8 mouse cellular contexts compared by ENCODE assay signal in the genomic region with DNA sequence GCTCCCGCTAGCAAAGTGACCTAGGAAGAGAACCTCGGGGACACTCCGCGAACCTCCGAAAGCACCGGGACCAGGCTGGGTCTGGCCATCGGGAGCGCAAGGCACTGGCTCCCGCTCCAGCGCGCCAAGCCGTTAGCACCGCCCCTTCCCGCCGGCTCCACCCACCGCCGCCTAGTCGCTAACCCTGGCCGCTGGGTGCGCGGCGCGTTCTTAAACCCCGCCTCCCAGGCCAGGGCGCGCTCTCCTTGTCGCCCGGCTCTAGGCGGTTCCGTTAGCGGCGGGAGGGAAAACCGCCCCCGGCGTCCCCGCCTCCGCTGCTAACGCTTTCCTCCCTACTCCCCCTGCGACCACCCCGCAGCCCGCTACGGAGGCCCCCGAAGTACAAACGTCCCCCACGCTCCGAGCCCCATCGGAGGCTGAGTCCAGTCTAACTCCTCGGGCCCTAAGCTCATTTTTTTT. TPM values are rescaled to one million over a fixed set of nuclear protein-coding genes. Genes with fewer than 3 reads are reported as not detected.
A peak's percentile ranks its signal among the peaks of the same experiment; 100 is the strongest.
DNase-seq lines count a peak whose midpoint lies in the region; ATAC-seq and TF ChIP-seq lines count a peak whose summit lies in the region.

Gene Ctdspl2 (plus strand): TSS at position 237 of the 459 bp plus-strand sequence.
Gene Mageb3 (minus strand): TSS at position 328 of the 459 bp plus-strand sequence.

- TF ChIP-seq EP300 in liver, postnatal 0 days (IDR thresholded peaks at IDR 0.05; ENCODE audit: low read depth) = no peak

- H3K27me3 ChIP-seq in E14TG2a.4 (ENCODE audit: insufficient read depth, low read length) = no peaks in the 10 kb centered on the region
- no peaks in the 10 kb centered on the region for H3K27me3 ChIP-seq in forebrain, embryonic 11.5 days (ENCODE audit: control insufficient read depth, insufficient read depth, low read length)
- H3K27me3 ChIP-seq in heart, embryonic 16.5 days (ENCODE audit: control insufficient read depth, insufficient read depth, low read length) = no peaks in the 10 kb centered on the region
- H3K27me3 ChIP-seq in liver, postnatal 0 days (ENCODE audit: insufficient read depth, low read length) = no peaks in the 10 kb centered on the region
- no peaks in the 10 kb centered on the region for H3K27me3 ChIP-seq in neural tube, embryonic 14.5 days (ENCODE audit: control insufficient read depth, insufficient read depth, low read length)

- no peak for TF ChIP-seq CTCF in E14TG2a.4 (conservative IDR thresholded peaks at IDR 0.05; ENCODE audit: low read length)
- peak; percentile 39 for TF ChIP-seq CTCF in liver, postnatal 0 days (IDR thresholded peaks at IDR 0.05; ENCODE audit: low read depth)

- peak; percentile 87 for DNase-seq in c-Kit-positive CD71-positive TER-119-negative erythroid progenitor cells, embryonic 14.5 days (ENCODE audit: low read depth)
- peak; percentile 99 for DNase-seq in forebrain, embryonic 11.5 days (ENCODE audit: low spot score)
- DNase-seq in kidney, postnatal 36 days = peak; percentile 98 to 99
- DNase-seq in liver, postnatal 0 days = peak; percentile 98
- DNase-seq in testis, postnatal 10 days (ENCODE audit: low spot score) = peak; percentile 99

- H3K36me3 ChIP-seq in E14TG2a.4 (ENCODE audit: insufficient read depth, low read length) = peaks cover 16% of the 10 kb centered on the region
- H3K36me3 ChIP-seq in forebrain, embryonic 11.5 days (ENCODE audit: control insufficient read depth, insufficient read depth, low read length) = no peaks in the 10 kb centered on the region; the same call in 1 of the 2 replicates
- 0 out of 2 replicates have a peak, but pooled peaks cover 2% of the 10 kb centered on the region for H3K36me3 ChIP-seq in heart, embryonic 16.5 days (ENCODE audit: control insufficient read depth, insufficient read depth)
- H3K36me3 ChIP-seq in liver, postnatal 0 days (replicated peaks; ENCODE audit: insufficient read depth, low read length) = peaks cover 3% of the 10 kb centered on the region; the same call in 1 of the 2 replicates
- 0 out of 2 replicates have a peak, but pooled peaks cover 2% of the 10 kb centered on the region for H3K36me3 ChIP-seq in neural tube, embryonic 14.5 days (ENCODE audit: control insufficient read depth, insufficient read depth, low read length)

- H3K9me3 ChIP-seq in E14TG2a.4 (ENCODE audit: low read length) = no peaks in the 10 kb centered on the region; the same call in 1 of the 2 replicates
- no peaks in the 10 kb centered on the region for H3K9me3 ChIP-seq in forebrain, embryonic 11.5 days (ENCODE audit: control insufficient read depth, low read length)
- no peaks in the 10 kb centered on the region for H3K9me3 ChIP-seq in heart, embryonic 16.5 days (replicated peaks; ENCODE audit: control insufficient read depth, low read length)
- H3K9me3 ChIP-seq in liver, postnatal 0 days (ENCODE audit: low read length) = no peaks in the 10 kb centered on the region
- no peaks in the 10 kb centered on the region for H3K9me3 ChIP-seq in neural tube, embryonic 14.5 days (ENCODE audit: control insufficient read depth, low read length)

- peak within 1 kb of the TSS; percentile 92 for H3K27ac ChIP-seq in forebrain, embryonic 11.5 days (ENCODE audit: low read depth, low read length)
- peak within 1 kb of the TSS; percentile 95 for H3K27ac ChIP-seq in heart, embryonic 16.5 days (ENCODE audit: low read length)
- peak within 1 kb of the TSS; percentile 96 for H3K27ac ChIP-seq in liver, postnatal 0 days (ENCODE audit: low read depth)
- H3K27ac ChIP-seq in neural tube, embryonic 14.5 days (ENCODE audit: low read depth, low read length) = peak within 1 kb of the TSS; percentile 89

- peak within 1 kb of the TSS; percentile 68 for H3K4me2 ChIP-seq in forebrain, embryonic 11.5 days (ENCODE audit: low read depth, low read length, severe bottlenecking)
- H3K4me2 ChIP-seq in heart, embryonic 16.5 days (ENCODE audit: low read depth, low read length) = peak within 1 kb of the TSS; percentile 84
- peak within 1 kb of the TSS; percentile 91 for H3K4me2 ChIP-seq in liver, postnatal 0 days (ENCODE audit: low read depth, low read length)
- peak within 1 kb of the TSS; percentile 57 for H3K4me2 ChIP-seq in neural tube, embryonic 14.5 days (ENCODE audit: low read depth, low read length)

- peak within 1 kb of the TSS; percentile 99 for H3K4me3 ChIP-seq in E14TG2a.4 (replicated peaks; ENCODE audit: low read length)
- peak within 1 kb of the TSS; percentile 78 for H3K4me3 ChIP-seq in forebrain, embryonic 11.5 days (ENCODE audit: low read depth, low read length)
- peak within 1 kb of the TSS; percentile 75 for H3K4me3 ChIP-seq in heart, embryonic 16.5 days (ENCODE audit: low read length)
- peak within 1 kb of the TSS; percentile 91 for H3K4me3 ChIP-seq in liver, postnatal 0 days (ENCODE audit: low read depth, low read length)
- peak within 1 kb of the TSS; percentile 77 for H3K4me3 ChIP-seq in neural tube, embryonic 14.5 days (ENCODE audit: low read depth, low read length)

- peaks cover 23% of the 10 kb centered on the region for H3K4me1 ChIP-seq in E14TG2a.4 (replicated peaks; ENCODE audit: low read depth, low read length)
- peaks cover 5% of the 10 kb centered on the region; the same call in 1 of the 2 replicates for H3K4me1 ChIP-seq in forebrain, embryonic 11.5 days (replicated peaks; ENCODE audit: control insufficient read depth, insufficient read depth, low read length)
- peaks cover 23% of the 10 kb centered on the region for H3K4me1 ChIP-seq in heart, embryonic 16.5 days (ENCODE audit: control insufficient read depth, insufficient read depth, low read length)
- peaks cover 13% of the 10 kb centered on the region for H3K4me1 ChIP-seq in liver, postnatal 0 days (ENCODE audit: insufficient read depth)
- peaks cover 15% of the 10 kb centered on the region for H3K4me1 ChIP-seq in neural tube, embryonic 14.5 days (ENCODE audit: control insufficient read depth, insufficient read depth, low read length)

- peak within 1 kb of the TSS; percentile 92 for H3K9ac ChIP-seq in forebrain, embryonic 11.5 days (ENCODE audit: low read length)
- H3K9ac ChIP-seq in heart, embryonic 16.5 days (ENCODE audit: low read length) = peak within 1 kb of the TSS; percentile 92
- H3K9ac ChIP-seq in liver, postnatal 0 days (replicated peaks) = peak within 1 kb of the TSS; percentile 96
- peak within 1 kb of the TSS; percentile 88 for H3K9ac ChIP-seq in neural tube, embryonic 14.5 days (replicated peaks; ENCODE audit: low read depth, low read length)

- WGBS in forebrain, embryonic 11.5 days = under 1% methylated on average over 46 of the region's 48 CpGs
- WGBS in heart, embryonic 16.5 days = under 1% methylated on average over 46 of the region's 48 CpGs
- 1% methylated on average over 45 of the region's 48 CpGs for WGBS in liver, postnatal 0 days (ENCODE audit: insufficient replicate concordance)
- under 1% methylated on average over 48 of the region's 48 CpGs for WGBS in neural tube, embryonic 14.5 days

- ATAC-seq in forebrain, embryonic 11.5 days (replicated peaks; ENCODE audit: low FRiP score) = peak; percentile 98
- ATAC-seq in heart, embryonic 16.5 days (replicated peaks; ENCODE audit: extremely low read depth, insufficient read depth, low FRiP score) = peak; percentile 97
- ATAC-seq in liver, postnatal 0 days = peak; percentile 96
- peak; percentile 96 for ATAC-seq in neural tube, embryonic 14.5 days (ENCODE audit: low read depth)

RNA-seq across cellular contexts. Expression of gene Ctdspl2, which starts in this region (rescaled TPM):
- polyA plus RNA-seq in forebrain, embryonic 11.5 days (2014; fragmentation: Nextera tagmentation; extraction: Ambion mirVana) = 61.6 and 71.5 TPM in 2 replicates
- polyA plus RNA-seq in heart, embryonic 16.5 days (2015; fragmentation: Nextera tagmentation; extraction: Ambion mirVana) = 34.3 and 34.6 TPM in 2 replicates
- polyA plus RNA-seq in liver, postnatal 0 days (2015; fragmentation: Nextera tagmentation; extraction: Ambion mirVana) = 10.8 and 12.1 TPM in 2 replicates
- 37.7 and 42.0 TPM in 2 replicates for polyA plus RNA-seq in neural tube, embryonic 14.5 days (2014; fragmentation: Nextera tagmentation; extraction: Ambion mirVana)

RNA-seq across cellular contexts. Expression of gene Mageb3, which starts in this region (rescaled TPM):
- 0.33 TPM in 2 replicates for polyA plus RNA-seq in forebrain, embryonic 11.5 days (2014; fragmentation: Nextera tagmentation; extraction: Ambion mirVana)
- polyA plus RNA-seq in heart, embryonic 16.5 days (2015; fragmentation: Nextera tagmentation; extraction: Ambion mirVana) = 0.08 and 0.14 TPM in 2 replicates
- polyA plus RNA-seq in liver, postnatal 0 days (2015; fragmentation: Nextera tagmentation; extraction: Ambion mirVana) = 0.06 TPM in 1 of 2 replicates, not detected in the other
- 0.26 and 0.36 TPM in 2 replicates for polyA plus RNA-seq in neural tube, embryonic 14.5 days (2014; fragmentation: Nextera tagmentation; extraction: Ambion mirVana)

Comparison
In these comparisons a context has a peak if more than half of its experiments do, and no peak if none do; other contexts are left out.
1. Peak in every context shown above with its lines: DNase-seq, ATAC-seq, H3K4me3 ChIP-seq and H3K27ac ChIP-seq.